Mouse (Mus musculus) spleen, adult 2 months (tissue): ENCODE results near the gene Plk4. TPM values are rescaled to one million over a fixed set of nuclear protein-coding genes. Genes with fewer than 3 reads are reported as not detected.
"Not testable (repeated sequence)": the region's sequence is repeated elsewhere in the genome, so short reads cannot be mapped to it uniquely, and the experiment has no call there.

Source experiments
- DNase-seq, 2 experiments: peaks; one replicate each; pipeline versions ENCODE4 v3.0.0 to v3.0.0-alpha.2; 2012 to 2021; ENCODE audit warnings: low spot score in 2 of 2, low read depth in 1 of 2
- H3K27ac ChIP-seq: fragments of 200-500 bp; 2 replicates; pipeline ENCODE4 v1.5.1; 2012; ENCODE audit warnings: low read length, inconsistent platforms; ENCODE audit not compliant: insufficient read depth
- H3K27me3 ChIP-seq: fragments of 200-500 bp; 2 replicates; pipeline ENCODE4 v1.6.1; 2012; ENCODE audit warnings: mild to moderate bottlenecking, moderate library complexity, low read length, inconsistent platforms; ENCODE audit not compliant: control insufficient read depth, insufficient read depth
- H3K36me3 ChIP-seq: fragments of 200-500 bp; 2 replicates; pipeline ENCODE4 v1.6.1; 2012; ENCODE audit warnings: mild to moderate bottlenecking, low read length, inconsistent platforms; ENCODE audit not compliant: control insufficient read depth, insufficient read depth
- H3K4me1 ChIP-seq: fragments of 200-500 bp; 2 replicates; pipeline ENCODE4 v1.6.1; 2011; ENCODE audit warnings: inconsistent platforms; ENCODE audit not compliant: control insufficient read depth, insufficient read depth, insufficient read length
- H3K4me3 ChIP-seq: fragments of 200-500 bp; 2 replicates; pipeline ENCODE4 v1.5.1; 2011; ENCODE audit warnings: mild to moderate bottlenecking, inconsistent platforms; ENCODE audit not compliant: insufficient read depth, insufficient read length; ENCODE audit errors: extremely low read depth
- CTCF ChIP-seq: fragments of 200-500 bp; IDR thresholded peaks from 2 replicates; pipeline ENCODE4 v1.5.1; 2011; ENCODE audit warnings: mild to moderate bottlenecking, inconsistent platforms; ENCODE audit not compliant: insufficient read depth, insufficient read length, insufficient replicate concordance; ENCODE audit errors: extremely low read depth
- POLR2A ChIP-seq: fragments of 200-500 bp; IDR thresholded peaks from 2 replicates; pipeline ENCODE4 v1.6.1; 2011; ENCODE audit warnings: low read depth, low read length, inconsistent platforms
- WGBS: fragments of 180-500 bp; shearing (Covaris S2); methylation state at CpG from one replicate; pipeline ENCODE4 v1.1.7; 2018; 5-methylcytosine and 5-hydroxymethylcytosine counted together
- polyA plus RNA-seq: library from polyadenylated mRNA; depleted of rRNA; stranded (reverse); fragments of >200 nt; gene quantifications from 2 replicates; pipeline ENCODE4 v1.2.3, GENCODE M21; 2012

Gene Plk4
- polyA plus RNA-seq, 1 experiment, result 2.7 TPM

GRCm38 (mm10) chr3:40800373-40800823 lies 579 bp downstream of the Plk4 start:
- DNase-seq, result peak in 1 of 2 experiments; percentile 37
- under 1% methylated on average over 37 of the region's 37 CpGs for WGBS
- H3K27ac ChIP-seq, result peak overlapping the region; percentile 35; the same call in 1 of the 2 replicates

GRCm38 (mm10) chr3:40806871-40807270 lies 7.1 kb downstream of the Plk4 start:
- Histone ChIP-seq H3K4me1 (no peaks in the 10 kb centered on the region), H3K36me3 (peaks cover 5% of the 10 kb centered on the region), H3K27ac (no peak overlapping the region), H3K27me3 (no peaks in the 10 kb centered on the region), H3K4me3 (no peak overlapping the region)
- WGBS, result 88% methylated on average over 2 of the region's 2 CpGs
- no peak for TF ChIP-seq CTCF
- TF ChIP-seq POLR2A, result no peak
- no peak for DNase-seq

More at GRCm38 (mm10) chr3:40800373-40800823, 579 bp downstream of the Plk4 start:
- peaks cover 6% of the 10 kb centered on the region for H3K4me1 ChIP-seq
- H3K4me3 ChIP-seq, result peak overlapping the region; percentile 87
- H3K27me3 ChIP-seq, result no peaks in the 10 kb centered on the region
- peaks cover 2% of the 10 kb centered on the region; the same call in 1 of the 2 replicates for H3K36me3 ChIP-seq
- TF ChIP-seq POLR2A (no peak), CTCF (no peak)

- Histone ChIP-seq H3K36me3 (peaks cover 7% of the 10 kb centered on the region), H3K27ac (no peak overlapping the region), H3K4me1 (no peaks in the 10 kb centered on the region), H3K27me3 (no peaks in the 10 kb centered on the region), H3K4me3 (no peak overlapping the region)
- 96% methylated on average over 10 of the region's 10 CpGs for WGBS
- no peak; the same call in 1 of the 2 replicates for TF ChIP-seq CTCF
- TF ChIP-seq POLR2A, result no peak
- no peak for DNase-seq
Observed at GRCm38 (mm10) chr3:40808686-40809085, 8.9 kb downstream of the Plk4 start.

GRCm38 (mm10) chr3:40809894-40810293 lies 10.1 kb downstream of the Plk4 start:
- Histone ChIP-seq H3K4me3 (no peak overlapping the region), H3K27ac (no peak overlapping the region), H3K36me3 (peaks cover 8% of the 10 kb centered on the region), H3K4me1 (no peaks in the 10 kb centered on the region), H3K27me3 (no peaks in the 10 kb centered on the region)
- DNase-seq, result no peak
- 92% methylated on average over 2 of the region's 2 CpGs for WGBS
- TF ChIP-seq CTCF, result no peak
- no peak for TF ChIP-seq POLR2A

GRCm38 (mm10) chr3:40813275-40813674 lies 13.5 kb downstream of the Plk4 start:
- TF ChIP-seq CTCF, result no peak
- no peak for TF ChIP-seq POLR2A
- Histone ChIP-seq H3K27me3 (no peaks in the 10 kb centered on the region), H3K27ac (no peak overlapping the region), H3K36me3 (peaks cover 9% of the 10 kb centered on the region), H3K4me3 (no peak overlapping the region), H3K4me1 (no peaks in the 10 kb centered on the region)
- no peak for DNase-seq
- 99% methylated on average over 2 of the region's 2 CpGs for WGBS

GRCm38 (mm10) chr3:40845521-40845920 lies 45.7 kb downstream of the Plk4 start:
- not testable (repeated sequence) for H3K4me1 ChIP-seq, H3K27me3 ChIP-seq, DNase-seq, H3K4me3 ChIP-seq, H3K27ac ChIP-seq, H3K36me3 ChIP-seq
- 80% methylated on average over 6 of the region's 6 CpGs for WGBS

GRCm38 (mm10) chr3:40846473-40846956 lies 46.7 kb downstream of the Plk4 start, which contains the start of gene Mfsd8:
TSS of gene Mfsd8 (minus strand) at chr3:40846886.
- Histone ChIP-seq H3K4me3 (peak within 1 kb of the TSS; percentile 70), H3K27ac (peak within 1 kb of the TSS; percentile 71)
- 0 out of 2 replicates have a peak, but pooled peaks have one; percentile 23 for TF ChIP-seq CTCF
- under 1% methylated on average over 39 of the region's 39 CpGs for WGBS
- H3K4me1 ChIP-seq, H3K27me3 ChIP-seq, H3K36me3 ChIP-seq: not testable (repeated sequence)
- DNase-seq, result peak; percentile 92 to 95

- Histone ChIP-seq H3K4me3 (peak within 1 kb of the TSS; percentile 70), H3K27ac (peak within 1 kb of the TSS; percentile 71)
- H3K27me3 ChIP-seq, DNase-seq, H3K36me3 ChIP-seq, H3K4me1 ChIP-seq: not testable (repeated sequence)
- WGBS, result 0% methylated on average over 1 of the region's 4 CpGs
Observed at GRCm38 (mm10) chr3:40846957-40847017, 47.0 kb downstream of the Plk4 start, which contains the start of gene Abhd18. TSS of gene Abhd18 (plus strand) at chr3:40846970.

GRCm38 (mm10) chr3:40847018-40847417 lies 47.2 kb downstream of the Plk4 start:
- H3K36me3 ChIP-seq, H3K4me1 ChIP-seq, H3K27me3 ChIP-seq, H3K27ac ChIP-seq: not testable (repeated sequence)
- peak; percentile 28 to 60 for DNase-seq
- WGBS, result 4% methylated on average over 16 of the region's 21 CpGs
- peak overlapping the region; percentile 49 for H3K4me3 ChIP-seq

GRCm38 (mm10) chr3:40847936-40848335 lies 48.1 kb downstream of the Plk4 start:
- 92% methylated on average over 2 of the region's 2 CpGs for WGBS
- H3K27me3 ChIP-seq, H3K4me3 ChIP-seq, H3K4me1 ChIP-seq, H3K27ac ChIP-seq, H3K36me3 ChIP-seq, DNase-seq: not testable (repeated sequence)
